18 mouse cellular contexts compared by ENCODE assay signal in genomic region chr11:117535491-117536304, GRCm38 (mm10). TPM values are rescaled to one million over a fixed set of nuclear protein-coding genes. Genes with fewer than 3 reads are reported as not detected.
A peak's percentile ranks its signal among the peaks of the same experiment; 100 is the strongest.
DNase-seq lines count a peak whose midpoint lies in the region; ATAC-seq and TF ChIP-seq lines count a peak whose summit lies in the region.
"Had no signal": no experiment of that assay in that cellular context is flagged by ENCODE, and none has a peak within 500 bp of the region (broad histone marks: within the 10 kb centered on the region; RNA-seq: fewer than 3 reads in every experiment).

No protein-coding gene starts in this region.

- in situ Hi-C loops in Patski (cut with MboI; ENCODE audit: low pct_unique_long_range_greater_than_20kb), result no loop called here

- CTCF ChIA-PET in Patski (lab: Charles Lee), result no interaction called here

- POLR2A ChIA-PET in Patski (lab: Charles Lee), result no interaction called here

- TF ChIP-seq CTCF in gastrocnemius, adult 2 months (IDR thresholded peaks at IDR 0.05), result no peak
- TF ChIP-seq CTCF in layer of hippocampus, adult 2 months (conservative IDR thresholded peaks at IDR 0.05), result no peak
- no peak for TF ChIP-seq CTCF in Patski (IDR thresholded peaks at IDR 0.05)

- H3K27me3 ChIP-seq in Patski, result no peaks in the 10 kb centered on the region

- peak overlapping the region; percentile 85 for H3K27ac ChIP-seq in gastrocnemius, adult 2 months
- peak overlapping the region; percentile 63; the same call in 1 of the 2 replicates for H3K27ac ChIP-seq in layer of hippocampus, adult 2 months
- H3K27ac ChIP-seq: heart, embryonic 13.5 days; kidney, postnatal 0 days had no signal

- H3K4me3 ChIP-seq in gastrocnemius, adult 2 months, result no peak overlapping the region
- no peak overlapping the region for H3K4me3 ChIP-seq in layer of hippocampus, adult 2 months
- H3K4me3 ChIP-seq: heart, embryonic 13.5 days had no signal

- DNase-seq in gastrocnemius, adult 2 months, result peak; percentile 55
- no peak for DNase-seq in gastrocnemius, postnatal 36 days
- DNase-seq in layer of hippocampus, adult 2 months (ENCODE audit: low spot score in 2 of 2), result no peak
- no peak for DNase-seq in layer of hippocampus, adult 11-12 months (ENCODE audit: low spot score)
- DNase-seq in 3T3-L1 (ENCODE audit: low read depth, low spot score), result peak; percentile 27
- peak; percentile 6 for DNase-seq in Patski (ENCODE audit: low read depth, low spot score)
- DNase-seq in adrenal gland, postnatal 4 days (ENCODE audit: low spot score in 2 of 2), result no peak
- DNase-seq: embryo, embryonic 11 days; retina, postnatal 1 day; thymus, postnatal 4 days had no signal

- no peak for ATAC-seq in Patski
- ATAC-seq: intestine, embryonic 16.5 days had no signal

- intact Hi-C loops in gastrocnemius, adult 2 months (cut with DNase I), result no loop called here
- intact Hi-C loops in gastrocnemius, postnatal 36 days (cut with DNase I), result loop anchor here (1.0 kb wide), 1 partner anchor 119 kb away; the partner anchor contains the start of gene Tnrc6c

RNA-seq across cellular contexts. Expression of gene Gm11733, which starts 51.5 kb away (rescaled TPM):
- not detected for total RNA-seq in gastrocnemius, adult 2 months (2021)
- total RNA-seq in gastrocnemius, postnatal 36 days (2021), result not detected
- total RNA-seq in layer of hippocampus, adult 2 months (2021), result under 1 TPM; 0.20 to 0.26 TPM
- polyA plus RNA-seq in Patski (2021), result 0.03 TPM
- total RNA-seq in adrenal gland, postnatal 4 days (2021), result not detected
- total RNA-seq: gastrocnemius, postnatal 10 days; hematopoietic stem cell, adult 5-6 weeks; left cerebral cortex, postnatal 4 days; liver, adult 2 months had no signal
- polyA plus RNA-seq: heart, embryonic 13.5 days; kidney, postnatal 0 days; liver, adult 2 months; small intestine, adult 2 months had no signal

Comparison
In these comparisons a context has a peak if more than half of its experiments do, and no peak if none do; other contexts are left out.
1. DNase-seq: peak in gastrocnemius, adult 2 months (single experiment), 3T3-L1 (single experiment) and Patski (single experiment); none in gastrocnemius, postnatal 36 days (0 of 2), layer of hippocampus, adult 2 months (0 of 2), layer of hippocampus, adult 11-12 months (single experiment) and adrenal gland, postnatal 4 days (0 of 2).